Mouse (Mus musculus) CH12.LX (cell line): ENCODE measurements around the gene Ttpal. TPM values are rescaled to one million over a fixed set of nuclear protein-coding genes. Genes with fewer than 3 reads are reported as not detected.

Experiments used
- DNase-seq: peaks from one replicate; pipeline ENCODE4 v3.0.0-alpha.2; 2013; ENCODE audit errors: extremely low read depth
- H3K27ac ChIP-seq: 2 replicates; pipeline ENCODE4 v1.5.1; 2012; ENCODE audit warnings: low read depth, mild to moderate bottlenecking, control low read depth, moderate library complexity; ENCODE audit not compliant: insufficient read depth
- H3K27me3 ChIP-seq: replicated peaks from 2 replicates; pipeline ENCODE3; 2012; ENCODE audit warnings: inconsistent platforms
- H3K36me3 ChIP-seq, 2 experiments: replicated peaks in 1 of 2; 2 replicates each; pipeline versions ENCODE3 to v1.6.1; 2012; ENCODE audit warnings: inconsistent platforms in 1 of 2, low read length in 1 of 2, mild to moderate bottlenecking in 1 of 2, mixed read lengths in 1 of 2, moderate library complexity in 1 of 2; ENCODE audit not compliant: control insufficient read depth in 1 of 2, insufficient read depth in 1 of 2
- H3K4me1 ChIP-seq, 2 experiments: 2 replicates each; pipeline ENCODE4 v1.6.1; 2012; ENCODE audit warnings: inconsistent platforms in 1 of 2, moderate library complexity in 1 of 2; ENCODE audit not compliant: insufficient read depth in 2 of 2, control insufficient read depth in 1 of 2
- H3K4me2 ChIP-seq: 2 replicates; pipeline ENCODE4 v1.6.1; 2012; ENCODE audit warnings: low read depth, mild to moderate bottlenecking, control low read depth; ENCODE audit not compliant: poor library complexity, insufficient read depth, severe bottlenecking
- H3K4me3 ChIP-seq, 3 experiments: fragments of 150-350 bp in 1 of 3; sonication (generic) in 1 of 3; replicated peaks in 1 of 3; 2 replicates each; pipeline versions ENCODE3 to v1.5.1; 2011 to 2012; ENCODE audit warnings: low read depth in 2 of 3, low read length in 2 of 3, mild to moderate bottlenecking in 2 of 3, moderate library complexity in 2 of 3, control low read depth in 1 of 3, improper control_type of control experiment in 1 of 3, inconsistent platforms in 1 of 3, mixed read lengths in 1 of 3; ENCODE audit not compliant: poor library complexity in 1 of 3
- H3K79me2 ChIP-seq: replicated peaks from 2 replicates; pipeline ENCODE4 v1.6.1; 2012; ENCODE audit warnings: mild to moderate bottlenecking, moderate library complexity; ENCODE audit not compliant: control insufficient read depth, poor library complexity, insufficient read depth, severe bottlenecking; ENCODE audit errors: extremely low read depth
- H3K9ac ChIP-seq: 2 replicates; pipeline ENCODE4 v1.6.1; 2012; ENCODE audit warnings: low read depth, mild to moderate bottlenecking, control low read depth, moderate library complexity; ENCODE audit not compliant: insufficient read depth
- H3K9me3 ChIP-seq: replicated peaks from 2 replicates; pipeline ENCODE3; 2012; ENCODE audit warnings: low read length, inconsistent platforms, mixed read lengths
- CHD2 ChIP-seq: IDR thresholded peaks from 2 replicates; pipeline ENCODE4 v1.6.1; 2011; ENCODE audit warnings: low read length, improper control_type of control experiment
- CTCF ChIP-seq, 2 experiments: IDR thresholded peaks in 1 of 2; conservative IDR thresholded peaks in 1 of 2; 2 replicates each; pipeline ENCODE4 v1.5.1; 2011 to 2012; ENCODE audit warnings: low read depth in 2 of 2, low read length in 2 of 2, improper control_type of control experiment in 1 of 2, inconsistent platforms in 1 of 2, mild to moderate bottlenecking in 1 of 2, moderate library complexity in 1 of 2
- ETS1 ChIP-seq: conservative IDR thresholded peaks from 2 replicates; pipeline ENCODE4 v1.6.1; 2012; ENCODE audit warnings: low read depth, mild to moderate bottlenecking, inconsistent platforms, low read length, improper control_type of control experiment, moderate library complexity
- HCFC1 ChIP-seq: IDR thresholded peaks from 2 replicates; pipeline ENCODE4 v1.6.1; 2012; ENCODE audit warnings: low read depth, mild to moderate bottlenecking, inconsistent platforms, low read length, improper control_type of control experiment
- IRF4 ChIP-seq: IDR thresholded peaks from 2 replicates; pipeline ENCODE4 v1.6.1; 2014; ENCODE audit warnings: low read depth, mild to moderate bottlenecking, inconsistent platforms, low read length, improper control_type of control experiment
- JUND ChIP-seq: conservative IDR thresholded peaks from 2 replicates; pipeline ENCODE4 v1.6.1; 2011; ENCODE audit warnings: low read depth, low read length, improper control_type of control experiment
- KAT2A ChIP-seq: IDR thresholded peaks from 2 replicates; pipeline ENCODE4 v1.6.1; 2012; ENCODE audit warnings: low read length, improper control_type of control experiment, inconsistent platforms; ENCODE audit not compliant: insufficient replicate concordance
- MAX ChIP-seq: IDR thresholded peaks from 2 replicates; pipeline ENCODE4 v1.6.1; 2011; ENCODE audit warnings: low read length, improper control_type of control experiment
- MXI1 ChIP-seq: IDR thresholded peaks from 2 replicates; pipeline ENCODE4 v1.6.1; 2011; ENCODE audit warnings: mild to moderate bottlenecking, low read depth, low read length, improper control_type of control experiment
- MYC ChIP-seq: IDR thresholded peaks from 2 replicates; pipeline ENCODE4 v1.6.1; 2011; ENCODE audit warnings: low read depth, mild to moderate bottlenecking, improper control_type of control experiment, low read length
- RAD21 ChIP-seq: IDR thresholded peaks from 2 replicates; pipeline ENCODE4 v1.6.1; 2011; ENCODE audit warnings: low read depth, mild to moderate bottlenecking, low read length, improper control_type of control experiment, moderate library complexity
- SIN3A ChIP-seq: IDR thresholded peaks from 2 replicates; pipeline ENCODE4 v1.6.1; 2012; ENCODE audit warnings: low read length, improper control_type of control experiment, inconsistent platforms
- SMC3 ChIP-seq: IDR thresholded peaks from 2 replicates; pipeline ENCODE4 v1.6.1; 2011; ENCODE audit warnings: low read depth, low read length, improper control_type of control experiment
- USF1 ChIP-seq: IDR thresholded peaks from 2 replicates; pipeline ENCODE4 v1.6.1; 2014; ENCODE audit warnings: low read depth, mild to moderate bottlenecking, inconsistent platforms, low read length, improper control_type of control experiment
- USF2 ChIP-seq: conservative IDR thresholded peaks from 2 replicates; pipeline ENCODE4 v1.6.1; 2011; ENCODE audit warnings: low read depth, low read length, improper control_type of control experiment
- ZMIZ1 ChIP-seq: IDR thresholded peaks from 2 replicates; pipeline ENCODE4 v1.6.1; 2012; ENCODE audit warnings: low read depth, mild to moderate bottlenecking, inconsistent platforms, low read length, improper control_type of control experiment
- dilution Hi-C: fragments of 300-500 bp; cut with MboI; formaldehyde crosslinking; loops from 2 replicates; pipeline ENCODE4 v1.14.3; 2020; ENCODE audit warnings: low sequenced_read_pairs; ENCODE audit not compliant: extremely low pct_unique_long_range_greater_than_20kb, extremely low pct_ligation_motif_present
- in situ Hi-C: fragments of 300-500 bp; cut with MboI; formaldehyde crosslinking; loops from 3 replicates; pipeline ENCODE4 v1.14.3; 2019; ENCODE audit warnings: low sequenced_read_pairs, low pct_ligation_motif_present, low pct_unique_long_range_greater_than_20kb, mixed read lengths
- polyA plus RNA-seq: library from polyadenylated mRNA; unstranded; fragments of >175 nt; gene quantifications from 2 replicates; pipeline ENCODE4 v1.2.1, GENCODE M21; 2012; ENCODE audit warnings: low read depth; ENCODE audit not compliant: insufficient read length
- total RNA-seq, 2 experiments: library from RNA; depleted of rRNA; stranded (reverse); fragments of 300-350 nt in 1 of 2; fragments of >200 nt in 1 of 2; gene quantifications; 2 replicates each; pipeline ENCODE4 v1.2.3; 2012 to 2014

Gene Ttpal
- total and polyA plus RNA-seq, 3 experiments = 21.9 to 38.9 (median 25.7) TPM

DNA sequence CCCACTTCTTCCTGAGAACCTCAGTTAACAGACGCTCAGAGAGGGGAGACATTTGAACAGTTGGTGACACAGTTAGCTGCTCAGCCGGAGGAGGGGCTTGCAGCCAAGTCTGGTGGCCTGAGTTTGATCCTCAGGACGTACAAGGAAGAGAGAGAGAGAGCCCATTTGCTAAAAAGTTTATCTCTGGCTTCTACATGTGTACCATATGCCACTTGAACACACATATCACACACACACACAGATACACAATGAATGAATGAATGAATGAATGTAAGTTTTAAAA is 5.3 kb upstream of the Ttpal start:
- dilution Hi-C loops = no loop called here
- no peaks in the 10 kb centered on the region for H3K79me2 ChIP-seq
- no peak overlapping the region for H3K27ac ChIP-seq
- peaks cover 12% of the 10 kb centered on the region for H3K27me3 ChIP-seq
- H3K4me2 ChIP-seq = no peak overlapping the region
- in situ Hi-C loops = loop anchor here (10.0 kb wide), 1 partner anchor 62 kb away; no protein-coding TSS in a partner anchor
- H3K9me3 ChIP-seq = no peaks in the 10 kb centered on the region
- H3K36me3 ChIP-seq = no peaks in the 10 kb centered on the region
- H3K4me3 ChIP-seq = no peak overlapping the region
- no peak for DNase-seq
- TF ChIP-seq MXI1 (no peak), ETS1 (no peak), ZMIZ1 (no peak), SIN3A (no peak), IRF4 (no peak), RAD21 (no peak), CHD2 (no peak), JUND (no peak), HCFC1 (no peak), MYC (no peak)
- H3K9ac ChIP-seq = no peak overlapping the region
- H3K4me1 ChIP-seq = peaks cover 0 to 31% of the 10 kb centered on the region in 2 experiments; a peak in 2 of 4 replicates

DNA sequence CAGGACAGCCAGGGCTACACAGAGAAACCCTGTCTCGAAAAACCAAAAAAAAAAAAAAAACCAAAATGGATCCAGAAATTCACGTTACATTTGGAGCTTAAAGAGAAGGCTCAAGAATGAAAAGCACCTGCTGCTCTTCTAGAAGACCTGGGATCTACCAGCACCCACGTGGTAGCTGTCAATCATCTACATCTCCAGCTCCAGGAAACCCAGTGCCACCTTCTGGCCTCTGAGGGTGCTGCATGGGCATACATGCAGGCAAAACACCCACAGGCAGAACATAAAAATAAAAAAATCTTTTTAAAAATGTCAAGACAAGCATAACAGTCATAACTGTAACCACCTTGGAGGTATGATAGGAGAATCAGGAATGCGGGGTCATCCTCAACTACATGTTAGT is 4.5 kb upstream of the Ttpal start:
- in situ Hi-C loops (loop anchor here (10.0 kb wide), 1 partner anchor 63 kb away; no protein-coding TSS in a partner anchor), dilution Hi-C loops (no loop called here)
- H3K9ac ChIP-seq = no peak overlapping the region
- no peak overlapping the region for H3K4me2 ChIP-seq
- peak; percentile 61 for TF ChIP-seq USF2
- peak; percentile 62 for TF ChIP-seq RAD21
- TF ChIP-seq CTCF (conservative IDR thresholded peaks at IDR 0.05 in 1 of 2, IDR thresholded peaks at IDR 0.05 in 1 of 2; ENCODE audit: low read depth in 2 of 2, low read length in 2 of 2) = peak; percentile 37 to 86
- peak; percentile 61 for TF ChIP-seq USF1
- TF ChIP-seq ZMIZ1 = no peak
- TF ChIP-seq ETS1 = no peak
- no peak for TF ChIP-seq KAT2A
- peak; percentile 84 for TF ChIP-seq MAX
- peak; percentile 72 for TF ChIP-seq SMC3
- peak; percentile 94 for TF ChIP-seq MYC
- TF ChIP-seq MXI1 = peak; percentile 85
- no peak overlapping the region for H3K27ac ChIP-seq
- H3K36me3 ChIP-seq = no peaks in the 10 kb centered on the region
- no peak overlapping the region for H3K4me3 ChIP-seq
- peaks cover 0 to 31% of the 10 kb centered on the region in 2 experiments; a peak in 2 of 4 replicates for H3K4me1 ChIP-seq
- H3K27me3 ChIP-seq = peaks cover 12% of the 10 kb centered on the region
- peak; percentile 85 for DNase-seq
- no peaks in the 10 kb centered on the region for H3K9me3 ChIP-seq
- no peaks in the 10 kb centered on the region for H3K79me2 ChIP-seq
